Mouse (Mus musculus): ENCODE measurements around the gene Ube4b. TPM values are rescaled to one million over a fixed set of nuclear protein-coding genes. Genes with fewer than 3 reads are reported as not detected.

The Ube4b gene
- polyA plus RNA-seq, 1 experiment from 2014 or later = 66.9 TPM

Other genes with a start within 250 kb of the Ube4b start
- 23.6 to 34.5 TPM (median 26.9 TPM) in 3 replicates for gene Kif1b, start 119.1 kb downstream of the Ube4b start, polyA plus RNA-seq (2018)
- gene Rbp7, start 28.2 kb upstream of the Ube4b start, polyA plus RNA-seq (2018) = not detected in 3 replicates
- gene Tmem274, start 50.6 kb upstream of the Ube4b start, polyA plus RNA-seq (2018) = not detected in 3 replicates
- 7.8 to 9.7 TPM (median 8.5 TPM) in 3 replicates for gene Nmnat1, start 58.5 kb upstream of the Ube4b start, polyA plus RNA-seq (2018)
- 14.7 to 24.7 TPM (median 16.3 TPM) in 3 replicates for gene Lzic, start 58.5 kb upstream of the Ube4b start, polyA plus RNA-seq (2018)
- gene Ctnnbip1, start 91.5 kb upstream of the Ube4b start, polyA plus RNA-seq (2018) = 5.3 to 13.7 TPM (median 7.0 TPM) in 3 replicates
- 4.0 to 15.2 TPM (median 13.8 TPM) in 3 replicates for gene Clstn1, start 159.7 kb upstream of the Ube4b start, polyA plus RNA-seq (2018)